ENCODE assay signal across 19 mouse cellular contexts in genomic region chrX:157184167-157184566, GRCm38 (mm10).
DNase-seq lines count a peak whose midpoint lies in the region; TF ChIP-seq lines count a peak whose summit lies in the region.
"Had no signal": no experiment of that assay in that cellular context is flagged by ENCODE, and none has a peak within 500 bp of the region (broad histone marks: within the 10 kb centered on the region; RNA-seq: fewer than 3 reads in every experiment).

No protein-coding gene starts in this region.

- H3K36me3 ChIP-seq in limb, embryonic 10.5 days = no peaks in the 10 kb centered on the region
- H3K36me3 ChIP-seq in midbrain, embryonic 10.5 days = no peaks in the 10 kb centered on the region
- H3K36me3 ChIP-seq: embryonic facial prominence, embryonic 10.5 days; heart, embryonic 12.5 days; limb, embryonic 12.5 days; neural tube, embryonic 13.5 days had no signal

- no peak for TF ChIP-seq POLR2A in cerebellum, adult 2 months (IDR thresholded peaks at IDR 0.05; ENCODE audit: borderline replicate concordance, insufficient read depth, low read length)

- peak; percentile 1 to 36 for DNase-seq in frontal cortex, adult 2 months (ENCODE audit: extremely low spot score in 1 of 2, low spot score in 1 of 2)
- DNase-seq in frontal cortex, postnatal 25 days (ENCODE audit: low spot score in 2 of 2) = no peak
- peak; percentile 86 for DNase-seq in 3T3-L1 (ENCODE audit: low read depth, low spot score)
- peak; percentile 47 to 89 for DNase-seq in cerebellum, adult 2 months
- DNase-seq in layer of hippocampus, adult 9-11 months = peak; percentile 25
- DNase-seq in kidney, postnatal 10 days = no peak
- no peak for DNase-seq in limb, embryonic 10.5 days (ENCODE audit: low spot score)
- DNase-seq in midbrain, embryonic 10.5 days (ENCODE audit: low spot score) = no peak
- DNase-seq: adrenal gland, postnatal 10 days; B cell, adult 2 months; forebrain, postnatal 0 days; heart, postnatal 36 days; kidney, adult 8-10 months had no signal

- H3K27ac ChIP-seq in cerebellum, adult 2 months (ENCODE audit: insufficient read depth, low read length) = no peak overlapping the region; the same call in 1 of the 2 replicates
- H3K27ac ChIP-seq in limb, embryonic 10.5 days = no peak overlapping the region
- no peak overlapping the region for H3K27ac ChIP-seq in midbrain, embryonic 10.5 days (replicated peaks)
- H3K27ac ChIP-seq: embryonic facial prominence, embryonic 10.5 days; limb, embryonic 12.5 days; liver, embryonic 14.5 days; neural tube, embryonic 13.5 days had no signal

- H3K27me3 ChIP-seq in cerebellum, adult 2 months (ENCODE audit: control insufficient read depth, insufficient read depth, low read length) = no peaks in the 10 kb centered on the region
- H3K27me3 ChIP-seq in limb, embryonic 10.5 days (ENCODE audit: low read depth, poor library complexity, severe bottlenecking) = peaks cover 51% of the 10 kb centered on the region
- H3K27me3 ChIP-seq in midbrain, embryonic 10.5 days (ENCODE audit: low read depth, poor library complexity, severe bottlenecking) = peaks cover 47% of the 10 kb centered on the region
- H3K27me3 ChIP-seq: heart, embryonic 12.5 days; limb, embryonic 12.5 days; neural tube, embryonic 13.5 days had no signal

- no peaks in the 10 kb centered on the region for H3K9me3 ChIP-seq in limb, embryonic 10.5 days (replicated peaks)
- H3K9me3 ChIP-seq in midbrain, embryonic 10.5 days (replicated peaks) = no peaks in the 10 kb centered on the region
- H3K9me3 ChIP-seq: embryonic facial prominence, embryonic 10.5 days; heart, embryonic 12.5 days; limb, embryonic 12.5 days; megakaryocyte, embryonic 14.5 days; neural tube, embryonic 13.5 days had no signal

- 17% methylated on average over 4 of the region's 4 CpGs for WGBS in cerebellum, adult 2 months
- 81% methylated on average over 4 of the region's 4 CpGs for WGBS in limb, embryonic 10.5 days
- 79% methylated on average over 4 of the region's 4 CpGs for WGBS in midbrain, embryonic 10.5 days

- TF ChIP-seq CTCF in cerebellum, adult 2 months (IDR thresholded peaks at IDR 0.05; ENCODE audit: borderline replicate concordance, insufficient read depth, low read depth, low read length) = no peak

- no peak overlapping the region for H3K4me3 ChIP-seq in cerebellum, adult 2 months (replicated peaks; ENCODE audit: insufficient read depth, low read depth, low read length)
- H3K4me3 ChIP-seq in limb, embryonic 10.5 days = no peak overlapping the region
- no peak overlapping the region for H3K4me3 ChIP-seq in midbrain, embryonic 10.5 days
- H3K4me3 ChIP-seq: embryonic facial prominence, embryonic 10.5 days; heart, embryonic 12.5 days; limb, embryonic 12.5 days; megakaryocyte, embryonic 14.5 days; neural tube, embryonic 13.5 days had no signal

- H3K4me1 ChIP-seq in cerebellum, adult 2 months (ENCODE audit: control insufficient read depth, insufficient read depth, low read length) = no peaks in the 10 kb centered on the region
- H3K4me1 ChIP-seq in limb, embryonic 10.5 days = no peaks in the 10 kb centered on the region
- no peaks in the 10 kb centered on the region for H3K4me1 ChIP-seq in midbrain, embryonic 10.5 days
- H3K4me1 ChIP-seq: embryonic facial prominence, embryonic 10.5 days; heart, embryonic 12.5 days; limb, embryonic 12.5 days; megakaryocyte, embryonic 14.5 days; neural tube, embryonic 13.5 days had no signal

Comparison
In these comparisons a context has a peak if more than half of its experiments do, and no peak if none do; other contexts are left out.
1. DNase-seq: peak in frontal cortex, adult 2 months (2 of 2), 3T3-L1 (single experiment), cerebellum, adult 2 months (2 of 2) and layer of hippocampus, adult 9-11 months (single experiment); none in frontal cortex, postnatal 25 days (0 of 2), kidney, postnatal 10 days (single experiment), limb, embryonic 10.5 days (single experiment) and midbrain, embryonic 10.5 days (single experiment).